Mouse (Mus musculus) inflammation-experienced regulatory T-cells (primary cell): ENCODE results near the gene 4933407L21Rik. TPM values are rescaled to one million over a fixed set of nuclear protein-coding genes. Genes with fewer than 3 reads are reported as not detected.

Source experiments
- polyA plus RNA-seq, 2 experiments: library from polyadenylated mRNA; unstranded; fragments of 100-300 nt; shearing (Covaris generic); gene quantifications; one replicate each; pipeline ENCODE4 v1.2.1; 2017

Gene 4933407L21Rik
- polyA plus RNA-seq, result 1 to 10 TPM in 1 of 2 experiments, under 1 TPM in 1; 0.31 to 5.3 TPM

GRCm38 (mm10) chr1:85928057-85928687 is at the start of gene 4933407L21Rik:
4933407L21Rik (plus strand) TSS chr1:85928483.

GRCm38 (mm10) chr1:85894231-85894747 is 34.0 kb upstream of the 4933407L21Rik start, which contains the start of gene Itm2c:
Itm2c (plus strand) TSS chr1:85894281.

GRCm38 (mm10) chr1:85960873-85961272 is 32.6 kb downstream of the 4933407L21Rik start, which contains the start of gene Gpr55:
Gpr55 (minus strand) TSS chr1:85961007.

Other genes starting within 250 kb of the 4933407L21Rik start
- 10 to 100 TPM; 27.1 to 29.9 TPM for gene A630001G21Rik, start 149.8 kb upstream of the 4933407L21Rik start, polyA plus RNA-seq
- gene Cab39, start 135.0 kb upstream of the 4933407L21Rik start, polyA plus RNA-seq, result 100 to 1,000 TPM; 197 to 258 TPM
- 100 to 1,000 TPM; 330 to 561 TPM for gene Itm2c, start 34.2 kb upstream of the 4933407L21Rik start, polyA plus RNA-seq
- 1 to 10 TPM in 1 of 2 experiments, under 1 TPM in 1; 0.54 to 7.9 TPM for gene Gpr55, start 32.5 kb downstream of the 4933407L21Rik start, polyA plus RNA-seq
- 1 to 10 TPM in 1 of 2 experiments, under 1 TPM in 1; 0.14 to 3.7 TPM for gene Spata3, start 88.3 kb downstream of the 4933407L21Rik start, polyA plus RNA-seq
- gene 2810459M11Rik, start 117.4 kb downstream of the 4933407L21Rik start, polyA plus RNA-seq, result under 1 TPM in 1 of 2 experiments, not detected in 1; 0.75 TPM
- 10 to 100 TPM; 83.1 to 91.0 TPM for gene Psmd1, start 135.9 kb downstream of the 4933407L21Rik start, polyA plus RNA-seq
- under 1 TPM; 0.28 to 0.40 TPM for gene Htr2b, start 183.5 kb downstream of the 4933407L21Rik start, polyA plus RNA-seq
- gene Gm21972, start 205.2 kb downstream of the 4933407L21Rik start, polyA plus RNA-seq, result not detected
- gene Armc9, start 226.3 kb downstream of the 4933407L21Rik start, polyA plus RNA-seq, result 10 to 100 TPM; 12.2 to 14.6 TPM